ENCODE assay signal across 21 mouse cellular contexts in genomic region chr15:25227496-25227895, GRCm38 (mm10).
DNase-seq lines count a peak whose midpoint lies in the region; ATAC-seq lines count a peak whose summit lies in the region.
"Had no signal": no experiment of that assay in that cellular context is flagged by ENCODE, and none has a peak within 500 bp of the region (broad histone marks: within the 10 kb centered on the region; RNA-seq: fewer than 3 reads in every experiment).

No protein-coding gene starts in this region.

- H3K4me1 ChIP-seq in embryonic facial prominence, embryonic 11.5 days (ENCODE audit: control insufficient read depth, insufficient read depth, low read length) = no peaks in the 10 kb centered on the region
- H3K4me1 ChIP-seq in embryonic facial prominence, embryonic 10.5 days = peaks cover 9% of the 10 kb centered on the region; the same call in 1 of the 2 replicates
- no peaks in the 10 kb centered on the region for H3K4me1 ChIP-seq in midbrain, embryonic 11.5 days (ENCODE audit: control insufficient read depth, insufficient read depth, low read length)
- H3K4me1 ChIP-seq in midbrain, embryonic 16.5 days (ENCODE audit: control insufficient read depth, insufficient read depth, low read length) = no peaks in the 10 kb centered on the region
- H3K4me1 ChIP-seq: hindbrain, embryonic 15.5 days; midbrain, embryonic 15.5 days had no signal

- no peaks in the 10 kb centered on the region for H3K27me3 ChIP-seq in embryonic facial prominence, embryonic 11.5 days (ENCODE audit: control insufficient read depth, insufficient read depth, low read length)
- H3K27me3 ChIP-seq in embryonic facial prominence, embryonic 10.5 days (replicated peaks; ENCODE audit: low read depth, poor library complexity, severe bottlenecking) = no peaks in the 10 kb centered on the region
- H3K27me3 ChIP-seq in midbrain, embryonic 11.5 days (ENCODE audit: control insufficient read depth, insufficient read depth, low read length) = no peaks in the 10 kb centered on the region
- H3K27me3 ChIP-seq in midbrain, embryonic 16.5 days (ENCODE audit: control insufficient read depth, insufficient read depth, low read depth, low read length) = no peaks in the 10 kb centered on the region
- H3K27me3 ChIP-seq: hindbrain, embryonic 15.5 days; limb, embryonic 13.5 days; midbrain, embryonic 15.5 days had no signal

- H3K27ac ChIP-seq in embryonic facial prominence, embryonic 11.5 days (replicated peaks; ENCODE audit: low read depth, low read length) = no peak overlapping the region
- H3K27ac ChIP-seq in embryonic facial prominence, embryonic 10.5 days (replicated peaks) = no peak overlapping the region
- H3K27ac ChIP-seq in midbrain, embryonic 11.5 days (ENCODE audit: low read depth, low read length) = no peak overlapping the region
- no peak overlapping the region for H3K27ac ChIP-seq in midbrain, embryonic 16.5 days (ENCODE audit: low read length)
- H3K27ac ChIP-seq: hindbrain, embryonic 15.5 days; limb, embryonic 13.5 days; midbrain, embryonic 15.5 days had no signal

- DNase-seq in embryonic facial prominence, embryonic 11.5 days (ENCODE audit: low spot score) = peak; percentile 4
- DNase-seq in embryonic facial prominence, embryonic 10.5 days (ENCODE audit: low spot score) = no peak
- peak; percentile 60 for DNase-seq in midbrain, embryonic 11.5 days (ENCODE audit: low spot score, missing footprints)
- no peak for DNase-seq in retina, postnatal 1 day
- no peak for DNase-seq in retina, embryonic 14.5 days (ENCODE audit: low spot score)
- DNase-seq: adrenal gland, postnatal 36 days; cerebellum, postnatal 10 days; heart, postnatal 14 days; layer of hippocampus, adult 9-11 months; lung, adult 18-20 months; lung, postnatal 4 days; spleen, adult 18-20 months had no signal

- no peaks in the 10 kb centered on the region for H3K9me3 ChIP-seq in embryonic facial prominence, embryonic 11.5 days (replicated peaks; ENCODE audit: control insufficient read depth, low read length)
- H3K9me3 ChIP-seq in embryonic facial prominence, embryonic 10.5 days = no peaks in the 10 kb centered on the region
- no peaks in the 10 kb centered on the region for H3K9me3 ChIP-seq in midbrain, embryonic 11.5 days (ENCODE audit: control insufficient read depth, low read length)
- H3K9me3 ChIP-seq in midbrain, embryonic 16.5 days (replicated peaks; ENCODE audit: control insufficient read depth, low read length, poor library complexity, severe bottlenecking) = no peaks in the 10 kb centered on the region
- H3K9me3 ChIP-seq: hindbrain, embryonic 15.5 days; limb, embryonic 13.5 days; midbrain, embryonic 15.5 days had no signal

- H3K36me3 ChIP-seq in embryonic facial prominence, embryonic 11.5 days (replicated peaks; ENCODE audit: control insufficient read depth, insufficient read depth, low read depth, low read length) = no peaks in the 10 kb centered on the region
- H3K36me3 ChIP-seq in embryonic facial prominence, embryonic 10.5 days (replicated peaks) = no peaks in the 10 kb centered on the region
- H3K36me3 ChIP-seq in midbrain, embryonic 11.5 days (ENCODE audit: control insufficient read depth, insufficient read depth, low read length) = no peaks in the 10 kb centered on the region
- H3K36me3 ChIP-seq in midbrain, embryonic 16.5 days (ENCODE audit: control insufficient read depth, insufficient read depth, low read length) = no peaks in the 10 kb centered on the region
- H3K36me3 ChIP-seq: hindbrain, embryonic 15.5 days; limb, embryonic 13.5 days; midbrain, embryonic 15.5 days had no signal

- WGBS in embryonic facial prominence, embryonic 11.5 days = 52% methylated on average over 7 of the region's 7 CpGs
- WGBS in embryonic facial prominence, embryonic 10.5 days = 64% methylated on average over 7 of the region's 7 CpGs
- WGBS in midbrain, embryonic 11.5 days = 74% methylated on average over 7 of the region's 7 CpGs
- WGBS in midbrain, embryonic 16.5 days = 80% methylated on average over 7 of the region's 7 CpGs

- no peak overlapping the region for H3K9ac ChIP-seq in embryonic facial prominence, embryonic 11.5 days (replicated peaks; ENCODE audit: low read length)
- no peak overlapping the region for H3K9ac ChIP-seq in midbrain, embryonic 11.5 days (ENCODE audit: low read length)
- no peak overlapping the region for H3K9ac ChIP-seq in midbrain, embryonic 16.5 days (ENCODE audit: low read depth, low read length)
- H3K9ac ChIP-seq: hindbrain, embryonic 15.5 days; limb, embryonic 13.5 days; midbrain, embryonic 15.5 days had no signal

- H3K4me3 ChIP-seq in embryonic facial prominence, embryonic 11.5 days (ENCODE audit: low read depth, low read length) = no peak overlapping the region
- no peak overlapping the region for H3K4me3 ChIP-seq in embryonic facial prominence, embryonic 10.5 days
- H3K4me3 ChIP-seq in midbrain, embryonic 11.5 days (ENCODE audit: low read depth, low read length) = no peak overlapping the region
- no peak overlapping the region for H3K4me3 ChIP-seq in midbrain, embryonic 16.5 days (ENCODE audit: low read depth, low read length)
- H3K4me3 ChIP-seq: erythroblast, embryonic 14.5 days; hindbrain, embryonic 15.5 days; limb, embryonic 13.5 days; midbrain, embryonic 15.5 days had no signal

- H3K4me2 ChIP-seq in embryonic facial prominence, embryonic 11.5 days (ENCODE audit: low read depth, low read length) = no peak overlapping the region
- no peak overlapping the region for H3K4me2 ChIP-seq in midbrain, embryonic 11.5 days
- H3K4me2 ChIP-seq in midbrain, embryonic 16.5 days (ENCODE audit: low read length) = no peak overlapping the region
- H3K4me2 ChIP-seq: heart, embryonic 11.5 days; hindbrain, embryonic 15.5 days; limb, embryonic 13.5 days; midbrain, embryonic 15.5 days had no signal

- ATAC-seq in embryonic facial prominence, embryonic 11.5 days (replicated peaks; ENCODE audit: insufficient number of reproducible peaks, low FRiP score, low TSS enrichment, low read depth) = no peak
- ATAC-seq in midbrain, embryonic 11.5 days (ENCODE audit: low FRiP score) = no peak
- no peak for ATAC-seq in midbrain, embryonic 16.5 days
- ATAC-seq in common myeloid progenitor, adult 5-6 weeks (replicated peaks; ENCODE audit: low read depth, poor library complexity, severe bottlenecking) = peak; percentile 92
- ATAC-seq in megakaryocyte-erythroid progenitor cell, adult 5-6 weeks (replicated peaks; ENCODE audit: low FRiP score, low TSS enrichment, poor library complexity, severe bottlenecking) = 0 out of 2 replicates have a peak, but pooled peaks have one; percentile 41
- ATAC-seq: forebrain, embryonic 14.5 days; midbrain, embryonic 15.5 days had no signal

Comparison
In these comparisons a context has a peak if more than half of its experiments do, and no peak if none do; other contexts are left out.
1. DNase-seq: peak in embryonic facial prominence, embryonic 11.5 days (single experiment) and midbrain, embryonic 11.5 days (single experiment); none in embryonic facial prominence, embryonic 10.5 days (single experiment), retina, postnatal 1 day (single experiment) and retina, embryonic 14.5 days (single experiment).
2. ATAC-seq: peak in common myeloid progenitor, adult 5-6 weeks (single experiment) and megakaryocyte-erythroid progenitor cell, adult 5-6 weeks (single experiment); none in embryonic facial prominence, embryonic 11.5 days (single experiment), midbrain, embryonic 11.5 days (single experiment) and midbrain, embryonic 16.5 days (single experiment).